Mouse (Mus musculus): ENCODE measurements around the gene Sema6b. TPM values are rescaled to one million over a fixed set of nuclear protein-coding genes. Genes with fewer than 3 reads are reported as not detected.

Gene Sema6b
- polyA plus RNA-seq, 1 experiment from 2014 or later, result 1.1 TPM

DNA sequence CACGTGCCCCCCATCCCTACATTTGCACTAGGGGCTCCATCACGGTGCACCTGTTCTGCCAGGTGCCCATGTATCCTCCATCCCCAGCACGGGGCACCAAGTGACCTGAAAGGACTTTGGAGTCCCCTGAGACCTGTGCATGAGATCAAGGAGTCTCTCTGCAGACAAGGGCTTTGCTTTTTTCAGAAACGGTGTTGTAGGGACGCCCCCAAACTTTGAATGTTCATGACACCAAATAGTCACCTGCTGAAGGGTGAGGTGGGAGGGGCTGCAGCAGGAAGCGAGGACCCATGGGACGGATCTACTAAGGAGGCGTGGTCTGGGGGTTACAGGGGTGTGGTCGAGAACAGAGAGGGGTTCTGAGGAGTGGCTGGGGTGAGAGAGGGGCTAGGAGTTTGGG is 8.1 kb upstream of the Sema6b start:
- H3K4me1 ChIP-seq (ENCODE audit: insufficient read depth, low read length), result no peaks in the 10 kb centered on the region
- 0 out of 2 replicates have a peak, but pooled peaks have one; percentile 11 for ATAC-seq (ENCODE audit: low FRiP score, low TSS enrichment)
- H3K9me3 ChIP-seq (ENCODE audit: low read length), result no peaks in the 10 kb centered on the region
- peak overlapping the region; percentile 14 for H3K4me3 ChIP-seq (ENCODE audit: low read length)
- H3K9ac ChIP-seq (replicated peaks; ENCODE audit: low read length), result no peak overlapping the region
- H3K36me3 ChIP-seq (ENCODE audit: insufficient read depth, low read length), result no peaks in the 10 kb centered on the region
- peaks cover 88% of the 10 kb centered on the region for H3K27me3 ChIP-seq (ENCODE audit: insufficient read depth, low read length)
- no peak overlapping the region for H3K27ac ChIP-seq (ENCODE audit: low read length)
- peak overlapping the region; percentile 33 for H3K4me2 ChIP-seq (replicated peaks; ENCODE audit: low read depth, low read length)
- 21% methylated on average over 9 of the region's 9 CpGs for WGBS

DNA sequence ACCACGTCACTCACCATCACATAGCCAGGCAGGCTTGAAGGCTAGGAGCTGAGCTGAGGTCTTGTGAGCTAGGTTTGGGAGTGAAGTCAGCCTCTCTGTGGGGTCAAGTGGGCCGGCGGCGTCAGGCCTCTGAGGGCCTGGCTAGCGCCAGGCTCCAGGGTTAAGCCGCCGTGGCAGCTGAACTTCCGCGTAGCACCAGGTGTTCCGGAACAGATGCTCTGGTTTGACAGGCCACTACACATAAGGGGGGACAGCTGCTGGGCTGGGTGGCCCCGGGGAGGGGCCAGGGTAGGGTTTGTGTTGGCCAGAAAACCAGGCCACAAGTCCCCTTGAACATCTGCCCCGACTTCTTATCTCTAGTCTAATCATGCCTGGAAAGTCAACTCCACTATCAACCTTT is 7.3 kb upstream of the Sema6b start:
- H3K9me3 ChIP-seq (ENCODE audit: low read length), result no peaks in the 10 kb centered on the region
- no peak overlapping the region for H3K4me3 ChIP-seq (ENCODE audit: low read length)
- 50% methylated on average over 12 of the region's 12 CpGs for WGBS
- H3K36me3 ChIP-seq (ENCODE audit: insufficient read depth, low read length), result no peaks in the 10 kb centered on the region
- H3K4me1 ChIP-seq (ENCODE audit: insufficient read depth, low read length), result peaks cover 2% of the 10 kb centered on the region
- no peak for ATAC-seq (ENCODE audit: low FRiP score, low TSS enrichment)
- peaks cover 87% of the 10 kb centered on the region for H3K27me3 ChIP-seq (ENCODE audit: insufficient read depth, low read length)
- H3K27ac ChIP-seq (ENCODE audit: low read length), result no peak overlapping the region
- H3K9ac ChIP-seq (replicated peaks; ENCODE audit: low read length), result no peak overlapping the region
- no peak overlapping the region for H3K4me2 ChIP-seq (replicated peaks; ENCODE audit: low read depth, low read length)

DNA sequence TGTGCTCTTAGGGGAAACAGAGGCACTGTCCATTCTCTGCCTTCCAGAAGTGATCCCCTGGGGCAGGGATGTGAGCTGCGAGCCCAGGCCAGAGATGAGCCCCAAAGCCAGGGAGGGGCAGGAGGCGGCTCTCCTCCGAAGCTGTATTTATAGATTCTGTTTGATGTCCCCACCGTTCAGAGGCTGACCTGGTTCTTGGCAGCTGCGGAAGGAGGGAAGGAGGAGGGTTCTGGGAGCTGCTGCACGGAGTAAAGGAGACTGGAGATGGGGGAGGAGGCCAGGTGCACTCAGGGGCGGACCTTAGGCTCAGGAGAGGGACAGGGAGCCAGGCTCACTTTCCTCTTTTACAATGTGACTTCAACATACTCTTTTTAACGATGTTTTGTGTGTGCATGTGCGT is 6.0 kb upstream of the Sema6b start:
- Histone ChIP-seq H3K9me3 (ENCODE audit: low read length) (no peaks in the 10 kb centered on the region), H3K4me3 (ENCODE audit: low read length) (no peak overlapping the region), H3K27ac (ENCODE audit: low read length) (no peak overlapping the region), H3K9ac (replicated peaks; ENCODE audit: low read length) (no peak overlapping the region), H3K4me1 (ENCODE audit: insufficient read depth, low read length) (peaks cover 14% of the 10 kb centered on the region), H3K27me3 (ENCODE audit: insufficient read depth, low read length) (peaks cover 95% of the 10 kb centered on the region), H3K36me3 (ENCODE audit: insufficient read depth, low read length) (no peaks in the 10 kb centered on the region), H3K4me2 (replicated peaks; ENCODE audit: low read depth, low read length) (no peak overlapping the region)
- WGBS, result 18% methylated on average over 9 of the region's 9 CpGs
- no peak for ATAC-seq (ENCODE audit: low FRiP score, low TSS enrichment)

DNA sequence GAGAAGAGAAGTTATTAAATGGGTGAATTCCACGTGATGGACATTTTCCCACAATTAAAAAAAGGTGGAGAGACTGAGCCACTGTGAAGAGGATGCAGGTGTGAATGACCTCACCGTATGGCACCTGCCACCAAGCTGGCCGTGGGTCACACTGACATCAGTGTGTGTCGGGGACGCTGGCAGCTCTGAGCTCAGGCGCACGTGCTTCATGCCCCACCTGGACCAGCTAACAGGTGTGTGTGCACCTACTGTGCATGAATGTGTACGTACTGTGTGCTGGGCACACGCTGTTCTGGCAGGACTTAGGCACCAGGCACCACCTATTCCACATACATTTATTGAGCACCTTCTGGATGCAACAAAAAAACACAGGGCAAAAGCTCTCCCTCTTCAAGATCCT is 4.4 kb upstream of the Sema6b start:
- Histone ChIP-seq H3K27me3 (ENCODE audit: insufficient read depth, low read length) (peaks cover 94% of the 10 kb centered on the region), H3K27ac (ENCODE audit: low read length) (no peak overlapping the region), H3K4me2 (replicated peaks; ENCODE audit: low read depth, low read length) (no peak overlapping the region), H3K4me1 (ENCODE audit: insufficient read depth, low read length) (peaks cover 17% of the 10 kb centered on the region), H3K9ac (replicated peaks; ENCODE audit: low read length) (no peak overlapping the region), H3K9me3 (ENCODE audit: low read length) (no peaks in the 10 kb centered on the region), H3K4me3 (ENCODE audit: low read length) (no peak overlapping the region), H3K36me3 (ENCODE audit: insufficient read depth, low read length) (no peaks in the 10 kb centered on the region)
- WGBS, result 76% methylated on average over 9 of the region's 9 CpGs
- ATAC-seq (ENCODE audit: low FRiP score, low TSS enrichment), result no peak

DNA sequence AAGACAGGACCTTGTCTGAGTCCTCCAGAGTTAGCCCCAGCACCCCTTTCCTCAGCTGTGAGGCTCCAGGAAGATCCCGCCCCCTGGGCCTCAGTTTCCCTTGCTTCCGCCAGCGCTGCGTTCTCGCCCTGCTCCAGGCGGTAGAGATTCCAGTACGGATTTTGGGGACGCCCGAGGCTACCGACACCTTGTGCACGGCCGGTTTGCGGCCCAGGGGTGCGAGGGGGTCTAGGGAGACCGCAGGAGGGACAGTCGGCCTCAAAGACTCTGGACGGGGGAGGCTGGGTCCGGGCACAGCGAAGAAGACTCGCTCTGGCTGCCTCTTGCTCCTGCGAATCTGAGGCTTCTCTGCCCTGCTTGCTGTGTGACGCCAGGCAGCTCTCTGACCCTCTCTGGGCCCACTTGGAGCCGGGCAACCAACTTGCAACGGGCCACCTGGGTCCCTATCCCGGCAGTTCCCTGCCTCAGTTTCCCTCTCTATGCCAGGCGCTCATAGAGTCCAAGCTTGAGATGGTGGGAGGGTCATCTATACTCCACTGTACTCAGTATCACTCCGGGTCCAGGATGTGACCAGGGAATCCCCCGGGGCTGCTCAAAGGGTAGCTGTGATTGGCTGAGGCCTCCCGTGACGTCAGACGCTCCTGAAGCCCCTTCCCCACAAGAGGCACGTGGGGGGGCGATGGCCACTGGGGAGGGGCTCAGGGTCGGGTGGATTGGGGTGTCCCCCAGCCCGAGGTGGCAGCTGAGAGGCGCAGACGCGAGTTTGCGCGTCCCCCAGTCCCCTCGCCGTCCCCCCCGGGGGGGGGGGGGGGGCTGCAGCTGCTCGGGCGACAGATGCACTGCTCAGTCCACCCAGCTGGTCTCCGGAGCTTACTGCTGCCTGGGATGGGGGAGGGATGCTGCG is 1.8 kb upstream of the Sema6b start:
- no peaks in the 10 kb centered on the region for H3K36me3 ChIP-seq (ENCODE audit: insufficient read depth, low read length)
- peak overlapping the region; percentile 43 for H3K4me3 ChIP-seq (ENCODE audit: low read length)
- no peak overlapping the region for H3K27ac ChIP-seq (ENCODE audit: low read length)
- H3K4me2 ChIP-seq (replicated peaks; ENCODE audit: low read depth, low read length), result peak overlapping the region; percentile 63
- no peak for ATAC-seq (ENCODE audit: low FRiP score, low TSS enrichment)
- no peaks in the 10 kb centered on the region for H3K9me3 ChIP-seq (ENCODE audit: low read length)
- peak overlapping the region; percentile 47 for H3K9ac ChIP-seq (replicated peaks; ENCODE audit: low read length)
- peaks cover 77% of the 10 kb centered on the region for H3K27me3 ChIP-seq (ENCODE audit: insufficient read depth, low read length)
- H3K4me1 ChIP-seq (ENCODE audit: insufficient read depth, low read length), result peaks cover 29% of the 10 kb centered on the region
- WGBS, result under 1% methylated on average over 44 of the region's 47 CpGs

DNA sequence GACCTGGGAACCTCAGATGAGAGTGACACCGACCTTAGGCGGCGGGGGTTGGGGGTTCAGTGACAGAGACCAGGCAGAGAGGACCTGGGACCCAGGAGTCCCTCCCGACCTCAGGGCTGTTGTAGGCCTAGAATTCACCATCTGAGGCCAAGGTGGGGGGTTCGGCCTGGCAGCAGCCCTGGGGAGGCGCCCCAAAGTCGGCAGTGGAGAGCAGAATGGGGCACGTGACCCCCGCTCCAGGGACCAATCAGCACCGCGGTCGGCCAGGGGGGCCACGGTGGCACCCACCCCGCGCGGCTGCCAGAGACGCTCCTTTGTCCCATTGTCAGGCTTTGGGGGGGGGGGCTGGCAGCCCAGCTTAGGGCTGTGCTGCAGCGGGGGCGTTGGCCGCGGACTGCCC is 788 bp downstream of the Sema6b start:
- peaks cover 53% of the 10 kb centered on the region for H3K27me3 ChIP-seq (ENCODE audit: insufficient read depth, low read length)
- peak overlapping the region; percentile 100 for H3K4me2 ChIP-seq (replicated peaks; ENCODE audit: low read depth, low read length)
- H3K27ac ChIP-seq (ENCODE audit: low read length), result no peak overlapping the region
- no peaks in the 10 kb centered on the region for H3K9me3 ChIP-seq (ENCODE audit: low read length)
- no peak for ATAC-seq (ENCODE audit: low FRiP score, low TSS enrichment)
- no peaks in the 10 kb centered on the region for H3K36me3 ChIP-seq (ENCODE audit: insufficient read depth, low read length)
- H3K4me3 ChIP-seq (ENCODE audit: low read length), result peak overlapping the region; percentile 64
- H3K4me1 ChIP-seq (ENCODE audit: insufficient read depth, low read length), result peaks cover 29% of the 10 kb centered on the region
- H3K9ac ChIP-seq (replicated peaks; ENCODE audit: low read length), result peak overlapping the region; percentile 67
- WGBS, result 8% methylated on average over 17 of the region's 21 CpGs

DNA sequence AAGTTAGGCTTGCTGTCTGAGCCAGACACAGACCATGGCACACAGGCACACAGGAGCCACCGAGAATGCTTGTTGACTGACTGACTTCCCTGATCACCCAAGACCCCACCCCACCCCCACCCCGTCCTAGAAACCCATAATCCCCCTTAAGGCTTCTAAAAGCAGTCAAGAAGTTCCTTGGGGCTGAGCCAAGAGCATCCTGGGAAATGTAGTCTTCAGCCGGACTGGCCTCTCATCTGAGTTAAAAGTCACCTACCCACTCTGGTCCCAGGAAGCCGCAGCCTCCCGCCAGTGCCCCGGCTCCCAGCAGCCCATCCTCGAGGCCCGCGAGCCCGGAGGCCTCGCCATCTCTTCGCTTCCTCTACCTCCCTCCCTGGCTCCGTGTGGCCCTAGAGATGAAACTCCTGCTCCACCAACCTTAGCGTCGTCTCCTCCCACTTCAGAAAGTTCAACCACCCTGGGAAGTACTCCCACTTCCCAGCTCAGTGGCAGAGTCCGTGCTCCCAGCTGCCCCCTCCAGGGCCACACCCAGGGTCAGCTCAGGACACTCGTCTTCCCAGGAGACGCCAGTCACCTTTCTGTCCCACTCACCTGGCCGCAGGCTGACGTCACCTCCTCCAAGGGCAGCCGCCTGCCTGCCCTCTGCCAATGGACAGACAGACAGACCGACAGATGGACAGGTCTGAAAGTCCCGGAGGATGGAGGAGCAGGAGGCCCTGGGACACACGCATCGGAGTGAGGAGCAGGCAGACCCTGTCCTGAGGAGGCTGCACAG is 2.1 kb downstream of the Sema6b start:
- Histone ChIP-seq H3K4me1 (ENCODE audit: insufficient read depth, low read length) (peaks cover 41% of the 10 kb centered on the region), H3K9me3 (ENCODE audit: low read length) (no peaks in the 10 kb centered on the region), H3K4me3 (ENCODE audit: low read length) (peak overlapping the region; percentile 24), H3K27ac (ENCODE audit: low read length) (no peak overlapping the region), H3K27me3 (ENCODE audit: insufficient read depth, low read length) (peaks cover 39% of the 10 kb centered on the region), H3K4me2 (replicated peaks; ENCODE audit: low read depth, low read length) (peak overlapping the region; percentile 46), H3K36me3 (ENCODE audit: insufficient read depth, low read length) (no peaks in the 10 kb centered on the region), H3K9ac (replicated peaks; ENCODE audit: low read length) (no peak overlapping the region)
- 15% methylated on average over 25 of the region's 25 CpGs for WGBS
- no peak for ATAC-seq (ENCODE audit: low FRiP score, low TSS enrichment)

DNA sequence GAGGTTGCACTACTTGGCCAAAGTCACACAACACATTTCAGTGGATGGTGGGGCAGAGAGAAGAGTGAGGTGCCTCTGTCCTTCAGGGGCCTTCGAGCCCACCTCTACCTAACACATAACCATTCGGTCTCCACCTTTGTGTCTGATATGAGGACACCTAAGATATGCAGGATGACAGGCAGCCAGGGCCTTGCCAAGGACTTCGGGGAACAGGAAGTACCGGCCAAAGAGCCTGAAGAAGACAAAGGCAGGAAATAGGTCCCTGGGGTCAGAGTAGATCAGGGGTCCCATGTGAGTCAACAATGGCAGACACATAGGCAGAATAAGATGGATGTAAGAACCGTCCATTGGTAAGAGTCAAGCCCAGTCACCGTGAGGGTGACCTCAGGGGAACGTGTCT is 3.6 kb downstream of the Sema6b start:
- H3K4me1 ChIP-seq (ENCODE audit: insufficient read depth, low read length), result peaks cover 31% of the 10 kb centered on the region
- 78% methylated on average over 7 of the region's 7 CpGs for WGBS
- no peak overlapping the region for H3K4me2 ChIP-seq (replicated peaks; ENCODE audit: low read depth, low read length)
- ATAC-seq (ENCODE audit: low FRiP score, low TSS enrichment), result no peak
- peaks cover 26% of the 10 kb centered on the region for H3K27me3 ChIP-seq (ENCODE audit: insufficient read depth, low read length)
- H3K36me3 ChIP-seq (ENCODE audit: insufficient read depth, low read length), result no peaks in the 10 kb centered on the region
- H3K9ac ChIP-seq (replicated peaks; ENCODE audit: low read length), result no peak overlapping the region
- no peak overlapping the region for H3K27ac ChIP-seq (ENCODE audit: low read length)
- no peak overlapping the region for H3K4me3 ChIP-seq (ENCODE audit: low read length)
- no peaks in the 10 kb centered on the region for H3K9me3 ChIP-seq (ENCODE audit: low read length)

DNA sequence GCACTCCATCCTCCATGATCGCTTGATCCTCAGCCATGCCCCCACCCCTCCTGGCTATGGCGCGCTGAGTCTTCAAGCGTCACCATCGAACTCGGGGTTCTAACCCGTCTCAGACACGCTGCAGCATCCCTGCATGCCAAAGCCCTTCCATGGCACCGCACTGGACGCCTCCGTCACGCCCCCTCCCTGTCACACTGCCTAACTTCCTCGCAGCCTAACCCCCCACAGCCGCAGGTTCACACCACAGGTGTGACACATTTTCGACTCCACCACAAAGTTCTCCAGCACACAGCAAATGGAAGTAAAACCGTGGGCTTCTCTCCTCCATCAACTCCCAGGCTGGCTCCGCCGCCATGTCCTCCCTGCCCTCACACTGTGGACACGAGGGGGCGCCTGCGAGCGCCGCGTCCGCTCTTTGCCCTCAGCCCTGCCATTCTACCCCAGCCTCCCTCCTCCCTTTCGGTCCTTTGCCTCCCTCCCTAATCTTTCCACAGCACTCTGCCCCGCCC is 5.6 kb downstream of the Sema6b start:
- H3K27ac ChIP-seq (ENCODE audit: low read length), result peak overlapping the region; percentile 47; the same call in 1 of the 2 replicates
- H3K36me3 ChIP-seq (ENCODE audit: insufficient read depth, low read length), result no peaks in the 10 kb centered on the region
- peak overlapping the region; percentile 38 for H3K4me3 ChIP-seq (ENCODE audit: low read length)
- no peaks in the 10 kb centered on the region for H3K9me3 ChIP-seq (ENCODE audit: low read length)
- peak overlapping the region; percentile 46 for H3K9ac ChIP-seq (replicated peaks; ENCODE audit: low read length)
- peaks cover 24% of the 10 kb centered on the region for H3K4me1 ChIP-seq (ENCODE audit: insufficient read depth, low read length)
- 3% methylated on average over 27 of the region's 27 CpGs for WGBS
- ATAC-seq (ENCODE audit: low FRiP score, low TSS enrichment), result 0 out of 2 replicates have a peak, but pooled peaks have one; percentile 7
- H3K4me2 ChIP-seq (replicated peaks; ENCODE audit: low read depth, low read length), result peak overlapping the region; percentile 59
- peaks cover 8% of the 10 kb centered on the region for H3K27me3 ChIP-seq (ENCODE audit: insufficient read depth, low read length)
